Mouse (Mus musculus) Muller cell, postnatal 12 days (primary cell): ENCODE measurements around the gene St6gal1.

ENCODE experiments used
- DNase-seq: peaks from one replicate; pipeline ENCODE4 v3.0.0-alpha.2; 2015; ENCODE audit errors: inconsistent ontology term

St6gal1 gene

GRCm38 (mm10) chr16:23250556-23251444 is 26.3 kb downstream of the St6gal1 start:
- no peak for DNase-seq

- DNase-seq, result no peak
Observed at GRCm38 (mm10) chr16:23251445-23251773, 26.9 kb downstream of the St6gal1 start.

GRCm38 (mm10) chr16:23253620-23254019 is 29.1 kb downstream of the St6gal1 start:
- no peak for DNase-seq

GRCm38 (mm10) chr16:23254062-23254461 is 29.5 kb downstream of the St6gal1 start:
- DNase-seq, result no peak

- no peak for DNase-seq
Observed at GRCm38 (mm10) chr16:23256638-23257037, 32.1 kb downstream of the St6gal1 start.

- no peak for DNase-seq
Observed at GRCm38 (mm10) chr16:23258429-23258822, 33.9 kb downstream of the St6gal1 start.

- DNase-seq, result no peak
Observed at GRCm38 (mm10) chr16:23258823-23259457, 34.4 kb downstream of the St6gal1 start.

- no peak for DNase-seq
Observed at GRCm38 (mm10) chr16:23259580-23259979, 35.0 kb downstream of the St6gal1 start.

- DNase-seq, result no peak
Observed at GRCm38 (mm10) chr16:23262131-23262768, 37.7 kb downstream of the St6gal1 start.

GRCm38 (mm10) chr16:23262846-23263245 is 38.3 kb downstream of the St6gal1 start:
- DNase-seq, result no peak

- no peak for DNase-seq
Observed at GRCm38 (mm10) chr16:23264999-23265398, 40.5 kb downstream of the St6gal1 start.

- DNase-seq, result no peak
Observed at GRCm38 (mm10) chr16:23265481-23265880, 40.9 kb downstream of the St6gal1 start.

- no peak for DNase-seq
Observed at GRCm38 (mm10) chr16:23266293-23266692, 41.8 kb downstream of the St6gal1 start.

- DNase-seq, result no peak
Observed at GRCm38 (mm10) chr16:23266896-23267295, 42.4 kb downstream of the St6gal1 start.

- DNase-seq, result no peak
Observed at GRCm38 (mm10) chr16:23268231-23268630, 43.7 kb downstream of the St6gal1 start.

GRCm38 (mm10) chr16:23269056-23269983 is 44.8 kb downstream of the St6gal1 start:
- no peak for DNase-seq

- peak; percentile 80 for DNase-seq
Observed at GRCm38 (mm10) chr16:23269984-23270912, 45.7 kb downstream of the St6gal1 start.

GRCm38 (mm10) chr16:23270913-23271253 is 46.3 kb downstream of the St6gal1 start:
- DNase-seq, result no peak

GRCm38 (mm10) chr16:23271746-23272520 is 47.4 kb downstream of the St6gal1 start:
- DNase-seq, result peak; percentile 47
